Mouse (Mus musculus): ENCODE measurements around the gene Plagl1.

Plagl1 gene

GRCm38 (mm10) chr10:13060021-13060668 is at the start of gene Plagl1:
Gene Plagl1 (plus strand): TSS chr10:13060504.
- CTCF ChIA-PET: no interaction called here

- CTCF ChIA-PET: no interaction called here
These were observed 46.3 kb upstream of the Plagl1 start for GRCm38 (mm10) chr10:13014026-13014425.

GRCm38 (mm10) chr10:13016573-13016972 is 43.7 kb upstream of the Plagl1 start:
- CTCF ChIA-PET: no interaction called here

DNA sequence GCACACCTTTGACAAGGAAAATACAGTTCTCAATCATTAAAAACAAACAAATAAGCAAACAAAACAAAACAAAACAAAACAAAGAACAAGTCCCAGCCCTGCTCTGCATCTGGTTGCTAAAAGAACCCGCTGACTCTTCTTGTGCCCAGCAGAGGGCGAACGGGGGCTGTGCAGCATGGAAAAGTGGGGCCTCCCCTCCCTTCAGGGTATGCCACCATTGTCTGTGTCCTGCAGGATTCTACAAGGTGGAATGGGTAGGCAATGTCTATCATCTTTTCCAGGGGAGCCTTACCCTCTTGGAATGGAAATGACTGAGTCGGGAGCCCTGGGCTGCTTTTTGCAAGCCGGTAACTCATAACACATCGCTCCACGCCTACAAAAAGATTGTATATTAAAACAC is 41.8 kb upstream of the Plagl1 start:
- CTCF ChIA-PET: interaction anchor here (0.5 to 0.6 kb wide), 2 partner anchors 11 to 549 kb away, joined by 3 read pairs; no protein-coding TSS in a partner anchor

GRCm38 (mm10) chr10:13019026-13019425 is 41.3 kb upstream of the Plagl1 start:
- CTCF ChIA-PET: interaction anchor here (0.6 kb wide), 1 partner anchor 8 kb away, joined by 4 read pairs; no protein-coding TSS in a partner anchor

DNA sequence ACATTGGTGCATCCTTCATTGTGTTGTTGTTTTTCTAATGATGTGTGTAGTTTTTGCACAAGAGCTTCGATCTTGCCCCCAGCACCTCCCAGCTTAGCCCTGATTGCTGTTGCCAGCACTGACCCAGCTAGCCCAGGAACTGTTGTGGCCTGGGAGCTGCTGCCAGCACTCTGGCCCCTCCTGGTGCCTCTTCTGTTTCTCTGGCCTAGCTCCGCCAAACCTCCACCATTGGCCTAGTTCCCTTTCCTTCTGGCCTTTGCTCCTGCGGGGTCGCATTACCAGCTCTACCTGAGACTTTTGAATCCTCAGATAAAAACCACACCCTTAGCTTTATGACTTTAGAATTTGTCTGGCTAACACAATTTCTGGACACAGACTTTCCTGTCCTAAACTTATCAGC is 38.2 kb upstream of the Plagl1 start:
- CTCF ChIA-PET: interaction anchor here (0.6 kb wide), 2 partner anchors 89 to 216 kb away, joined by 4 to 20 read pairs; no protein-coding TSS in a partner anchor

DNA sequence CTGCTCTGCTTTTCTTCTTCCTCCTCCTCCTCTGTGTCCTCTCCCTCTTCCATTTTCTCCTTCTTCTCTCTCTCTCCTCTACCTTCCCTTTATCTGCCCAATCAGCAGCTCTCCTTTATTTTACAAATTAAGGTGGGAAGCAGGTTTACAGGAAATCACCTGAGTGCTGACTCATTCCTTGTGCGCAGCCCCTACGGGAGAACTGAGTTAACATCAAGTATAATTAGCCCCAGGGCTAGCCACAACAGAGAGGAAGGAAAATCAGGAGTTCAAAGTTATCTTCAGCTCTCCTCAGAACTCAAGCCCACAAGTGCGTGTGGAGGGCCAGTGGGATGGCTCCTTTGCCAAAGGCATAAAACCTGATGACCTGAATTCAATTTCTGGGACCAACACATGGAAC is 36.3 kb upstream of the Plagl1 start:
- CTCF ChIA-PET: interaction anchor here (0.5 kb wide), 1 partner anchor 477 kb away, joined by 3 read pairs; no protein-coding TSS in a partner anchor

DNA sequence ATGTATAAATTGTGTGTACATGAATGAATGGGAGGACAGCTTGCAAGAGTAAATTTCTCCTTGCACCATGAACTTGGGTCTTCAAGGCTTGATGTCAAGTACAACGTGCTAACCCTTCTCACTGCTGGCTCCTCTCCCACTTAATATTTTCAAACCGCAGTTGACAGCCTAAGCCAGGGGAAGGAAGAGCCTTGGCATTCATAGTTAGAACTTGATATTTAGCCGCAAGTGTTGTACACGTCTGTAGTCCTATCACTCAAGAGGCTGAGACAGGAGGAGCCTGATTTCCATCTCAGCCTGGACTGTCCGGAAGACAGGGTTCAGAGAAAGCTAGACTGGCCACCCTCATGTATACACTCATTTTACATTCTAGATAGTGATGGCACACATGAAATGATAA is 32.6 kb upstream of the Plagl1 start:
- CTCF ChIA-PET: interaction anchor here (0.6 kb wide), 1 partner anchor 396 kb away, joined by 5 read pairs; no protein-coding TSS in a partner anchor

- CTCF ChIA-PET: no interaction called here
These were observed 32.1 kb upstream of the Plagl1 start for GRCm38 (mm10) chr10:13028215-13028614.

- CTCF ChIA-PET: no interaction called here
These were observed 30.9 kb upstream of the Plagl1 start for GRCm38 (mm10) chr10:13029416-13029815.

GRCm38 (mm10) chr10:13035270-13035669 is 25.0 kb upstream of the Plagl1 start:
- CTCF ChIA-PET: no interaction called here

- CTCF ChIA-PET: no interaction called here
These were observed 20.6 kb upstream of the Plagl1 start for GRCm38 (mm10) chr10:13039637-13040174.

- CTCF ChIA-PET: no interaction called here
These were observed 15.6 kb upstream of the Plagl1 start for GRCm38 (mm10) chr10:13044659-13045058.

DNA sequence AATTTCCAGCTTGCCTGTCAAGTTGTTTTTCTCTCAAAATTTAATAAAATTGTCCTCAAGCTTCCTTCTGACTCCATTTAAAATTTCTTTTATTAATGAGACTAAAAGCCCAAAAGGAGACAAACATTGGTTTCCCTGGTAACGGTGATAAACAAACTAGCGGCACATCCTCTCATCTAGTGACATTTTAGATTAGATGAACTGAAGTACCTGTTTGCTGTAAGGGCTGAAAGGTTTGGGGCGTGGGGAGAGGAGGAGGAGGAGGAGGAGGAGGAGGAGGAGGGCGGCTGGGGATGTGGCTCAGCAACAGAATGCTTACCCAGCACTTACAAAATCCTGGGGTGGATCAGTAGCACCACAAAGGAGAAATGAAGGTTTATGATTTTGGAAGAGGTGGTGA is 12.5 kb upstream of the Plagl1 start:
- CTCF ChIA-PET: interaction anchor here (0.7 kb wide), 1 partner anchor 32 kb away, joined by 3 read pairs; no protein-coding TSS in a partner anchor

- CTCF ChIA-PET: no interaction called here
These were observed 3.4 kb upstream of the Plagl1 start for GRCm38 (mm10) chr10:13056863-13057381.

- CTCF ChIA-PET: no interaction called here
These were observed 742 bp downstream of the Plagl1 start for GRCm38 (mm10) chr10:13060821-13061671.

DNA sequence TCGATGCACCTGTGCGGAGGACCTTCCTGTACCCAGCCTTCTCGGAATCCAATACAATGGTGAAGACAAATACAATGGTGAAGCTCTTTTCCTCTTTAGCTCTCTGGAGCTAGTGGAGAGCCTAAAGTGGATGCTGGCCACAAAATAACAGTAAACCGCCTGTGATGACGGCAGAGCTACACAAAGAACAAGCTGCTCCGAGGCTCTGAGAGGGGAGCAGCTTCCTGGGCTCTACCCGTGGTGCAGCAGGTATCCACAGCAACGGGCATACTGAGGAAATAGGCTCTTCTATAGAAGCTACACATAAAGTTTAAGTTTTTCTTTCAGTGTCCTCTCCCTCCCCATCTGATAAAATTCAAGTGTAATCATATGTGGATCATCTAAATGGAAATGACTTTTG is 2.1 kb downstream of the Plagl1 start:
- CTCF ChIA-PET: no interaction called here

GRCm38 (mm10) chr10:13063457-13063856 is 3.2 kb downstream of the Plagl1 start:
- CTCF ChIA-PET: no interaction called here

- CTCF ChIA-PET: no interaction called here
These were observed 4.9 kb downstream of the Plagl1 start for GRCm38 (mm10) chr10:13065129-13065752.

- CTCF ChIA-PET: no interaction called here
These were observed 10.7 kb downstream of the Plagl1 start for GRCm38 (mm10) chr10:13071031-13071430.

DNA sequence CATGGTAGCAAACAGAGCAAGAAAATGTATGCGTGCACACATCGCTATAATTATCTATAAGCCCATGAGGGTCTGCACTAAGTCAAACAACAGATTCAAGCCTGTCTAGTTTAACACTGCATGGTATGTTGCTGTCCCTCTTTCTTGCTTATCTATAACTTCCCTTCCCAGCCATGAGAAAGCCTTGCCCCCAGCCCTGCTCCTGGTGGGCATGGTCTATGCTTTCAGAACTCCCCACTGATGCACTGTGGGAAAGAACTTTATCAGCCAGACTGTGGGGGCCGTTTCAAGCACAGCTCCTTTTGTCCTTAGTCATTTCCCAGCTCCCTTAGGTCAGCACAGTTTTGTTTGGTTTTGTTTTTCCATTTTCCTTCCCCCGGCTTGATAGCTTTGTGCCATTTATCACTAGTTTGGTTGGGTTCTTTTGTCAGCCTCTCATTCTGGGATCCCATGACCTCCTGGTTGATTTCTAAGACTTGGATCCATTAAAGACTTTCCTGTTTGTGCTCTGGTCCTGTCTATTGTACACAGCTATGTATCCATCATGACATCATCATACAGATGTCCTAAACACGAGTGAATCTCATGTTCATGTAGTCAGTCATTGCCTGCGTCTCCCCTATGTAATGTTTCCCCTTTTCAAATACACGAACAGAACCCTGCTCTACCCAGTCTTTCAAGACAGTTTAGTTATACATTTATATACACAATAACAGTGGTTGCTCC is 16.7 kb downstream of the Plagl1 start:
- CTCF ChIA-PET: no interaction called here

Data from spleen, embryonic (tissue).